Mouse (Mus musculus) thymus, postnatal 36 days (tissue): ENCODE measurements around the gene Evpl.
"Not testable (repeated sequence)": the region's sequence is repeated elsewhere in the genome, so short reads cannot be mapped to it uniquely, and the experiment has no call there.

ENCODE experiments used
- DNase-seq, 2 experiments: peaks; one replicate each; pipeline ENCODE4 v3.0.0; 2022; ENCODE audit warnings: mixed read lengths in 2 of 2

Evpl gene

GRCm38 (mm10) chr11:116237742-116238395 lies at the start of gene Evpl:
TSS of gene Evpl (minus strand) at chr11:116238077.
- DNase-seq = peak; percentile 69 to 84

- no peak for DNase-seq
Measured at GRCm38 (mm10) chr11:116287351-116287750, 49.5 kb upstream of the Evpl start.

- no peak for DNase-seq
Measured at GRCm38 (mm10) chr11:116285770-116286191, 47.9 kb upstream of the Evpl start.

- no peak for DNase-seq
Measured at GRCm38 (mm10) chr11:116283982-116284381, 46.1 kb upstream of the Evpl start.

- DNase-seq = no peak
Measured at GRCm38 (mm10) chr11:116282912-116283521, 45.1 kb upstream of the Evpl start.

- DNase-seq = no peak
Measured at GRCm38 (mm10) chr11:116282089-116282488, 44.2 kb upstream of the Evpl start.

- no peak for DNase-seq
Measured at GRCm38 (mm10) chr11:116281671-116282070, 43.8 kb upstream of the Evpl start.

- DNase-seq = no peak
Measured at GRCm38 (mm10) chr11:116280751-116281663, 43.1 kb upstream of the Evpl start, which contains the start of gene Galr2. TSS of gene Galr2 (plus strand) at chr11:116280939.

GRCm38 (mm10) chr11:116277184-116277583 lies 39.3 kb upstream of the Evpl start:
- DNase-seq = not testable (repeated sequence)

GRCm38 (mm10) chr11:116274045-116274666 lies 36.3 kb upstream of the Evpl start, which contains the start of gene Srp68:
TSS of gene Srp68 (minus strand) at chr11:116274217.
- DNase-seq = peak; percentile 89 to 90

- DNase-seq = no peak
Measured at GRCm38 (mm10) chr11:116273469-116274044, 35.7 kb upstream of the Evpl start.

- no peak for DNase-seq
Measured at GRCm38 (mm10) chr11:116272589-116273468, 35.0 kb upstream of the Evpl start.

GRCm38 (mm10) chr11:116269560-116269959 lies 31.7 kb upstream of the Evpl start:
- DNase-seq = no peak

GRCm38 (mm10) chr11:116268313-116268712 lies 30.4 kb upstream of the Evpl start:
- DNase-seq = no peak

GRCm38 (mm10) chr11:116267637-116268036 lies 29.8 kb upstream of the Evpl start:
- DNase-seq = no peak

GRCm38 (mm10) chr11:116265850-116266249 lies 28.0 kb upstream of the Evpl start:
- DNase-seq = no peak

- peak in 1 of 2 experiments; percentile 29 for DNase-seq
Measured at GRCm38 (mm10) chr11:116265352-116265751, 27.5 kb upstream of the Evpl start.

GRCm38 (mm10) chr11:116260259-116260658 lies 22.4 kb upstream of the Evpl start:
- no peak for DNase-seq

GRCm38 (mm10) chr11:116259461-116259860 lies 21.6 kb upstream of the Evpl start:
- peak; percentile 34 to 54 for DNase-seq

GRCm38 (mm10) chr11:116255982-116256675 lies 18.3 kb upstream of the Evpl start:
- no peak for DNase-seq
